Mouse (Mus musculus) adrenal gland, adult 8-10 months (tissue): ENCODE results near the gene Vmn2r35. TPM values are rescaled to one million over a fixed set of nuclear protein-coding genes. Genes with fewer than 3 reads are reported as not detected.
"Not testable (repeated sequence)": the region's sequence is repeated elsewhere in the genome, so short reads cannot be mapped to it uniquely, and the experiment has no call there.

Experiments used
- DNase-seq: peaks from one replicate; pipeline ENCODE4 v3.0.0; 2022
- total RNA-seq, 4 experiments: library from RNA; stranded (reverse); gene quantifications; 2 replicates each; pipeline ENCODE4 v1.2.4; 2022

Vmn2r35 gene
- total RNA-seq: not detected

DNA sequence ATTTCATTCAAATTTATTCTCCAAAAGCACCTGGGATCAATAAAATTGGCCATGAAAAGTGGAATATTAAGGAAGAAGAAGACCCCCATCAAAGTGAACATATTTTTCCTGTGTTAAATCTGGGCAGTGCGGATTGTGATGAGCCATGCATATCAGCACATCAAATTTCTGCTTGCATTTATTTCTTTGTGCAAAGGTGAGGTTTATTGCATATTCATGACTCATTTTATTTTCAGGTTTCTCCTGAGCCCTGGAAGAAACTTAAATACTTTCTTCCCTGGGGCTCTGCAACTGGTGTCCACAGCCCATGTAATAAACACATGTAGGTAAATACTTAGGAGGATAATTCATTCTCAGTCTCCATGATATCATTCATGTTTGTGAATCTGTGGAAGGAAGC is at the start of gene Vmn2r35:
Gene Vmn2r35 (minus strand): TSS at position 101 of the 400 bp plus-strand sequence.
- not testable (repeated sequence) for DNase-seq

DNA sequence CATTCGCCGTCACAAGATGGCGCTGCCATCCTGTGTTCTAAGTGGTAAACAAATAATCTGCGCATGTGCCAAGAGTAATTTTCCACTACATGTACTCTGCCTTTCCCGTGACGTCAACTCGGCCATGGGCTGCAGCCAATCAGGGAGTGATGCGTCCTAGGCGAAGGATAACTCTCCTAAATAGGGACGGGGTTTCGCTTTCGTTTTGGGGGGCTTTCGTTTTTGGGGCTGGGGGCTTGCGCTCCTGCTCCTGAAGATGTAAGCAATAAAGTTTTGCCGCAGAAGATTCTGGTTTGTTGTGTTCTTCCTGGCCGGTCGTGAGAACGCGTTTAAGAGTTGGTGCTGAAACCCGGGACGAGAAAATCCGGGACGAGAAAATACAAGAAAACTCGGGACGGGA is 25.5 kb downstream of the Vmn2r35 start:
- not testable (repeated sequence) for DNase-seq

Other genes starting within 250 kb of the Vmn2r35 start
- gene Vmn2r34, start 130.4 kb downstream of the Vmn2r35 start, total RNA-seq: not detected
- gene Vmn2r36, start 82.6 kb upstream of the Vmn2r35 start, total RNA-seq: not detected